Mouse (Mus musculus) bone marrow, adult 2 months (tissue): ENCODE measurements around the gene S100a6. TPM values are rescaled to one million over a fixed set of nuclear protein-coding genes. Genes with fewer than 3 reads are reported as not detected.

ENCODE experiments used
- H3K27ac ChIP-seq: fragments of 200-500 bp; 2 replicates; pipeline ENCODE4 v1.5.1; 2012; ENCODE audit warnings: low read depth, mild to moderate bottlenecking, control low read depth, inconsistent platforms, low read length; ENCODE audit not compliant: control insufficient read depth, poor library complexity, insufficient read depth
- H3K4me1 ChIP-seq: fragments of 200-500 bp; 2 replicates; pipeline ENCODE4 v1.6.1; 2011; ENCODE audit warnings: low read length; ENCODE audit not compliant: control insufficient read depth, insufficient read depth
- H3K4me3 ChIP-seq: fragments of 200-500 bp; replicated peaks from 2 replicates; pipeline ENCODE3; 2011; ENCODE audit warnings: mild to moderate bottlenecking, low read depth, low read length, control low read depth; ENCODE audit not compliant: control insufficient read depth
- CTCF ChIP-seq: fragments of 200-500 bp; IDR thresholded peaks from 2 replicates; pipeline ENCODE4 v1.5.1; 2011; ENCODE audit warnings: low read length, control low read depth; ENCODE audit not compliant: control insufficient read depth, insufficient read depth
- POLR2A ChIP-seq: fragments of 200-500 bp; IDR thresholded peaks from 2 replicates; pipeline ENCODE4 v1.6.1; 2011; ENCODE audit warnings: low read depth, mild to moderate bottlenecking, control low read depth, low read length, borderline replicate concordance; ENCODE audit not compliant: control insufficient read depth
- WGBS: fragments of 180-500 bp; shearing (Covaris S2); methylation state at CpG from one replicate; pipeline ENCODE4 v1.1.7; 2018; 5-methylcytosine and 5-hydroxymethylcytosine counted together
- polyA plus RNA-seq: library from polyadenylated mRNA; stranded (reverse); fragments of >200 nt; gene quantifications from 2 replicates; pipeline ENCODE4 v1.2.4, GENCODE M21; 2011; ENCODE audit warnings: low replicate concordance; ENCODE audit not compliant: missing spikeins, insufficient read depth, insufficient read length

Gene S100a6
- polyA plus RNA-seq, 1 experiment: 969 TPM

- TF ChIP-seq CTCF: no peak
- TF ChIP-seq POLR2A: no peak
- WGBS: 17% methylated on average over 3 of the region's 3 CpGs
- H3K4me3 ChIP-seq: no peak overlapping the region
Observed at GRCm38 (mm10) chr3:90605049-90605448, 7.6 kb upstream of the S100a6 start.

GRCm38 (mm10) chr3:90605736-90606135 lies 6.9 kb upstream of the S100a6 start:
- H3K4me1 ChIP-seq: peaks cover 6% of the 10 kb centered on the region
- H3K27ac ChIP-seq: no peak overlapping the region
- 71% methylated on average over 2 of the region's 2 CpGs for whole genome bisulfite sequencing
- TF ChIP-seq POLR2A: no peak
- TF ChIP-seq CTCF: no peak
- no peak overlapping the region for H3K4me3 ChIP-seq

More at GRCm38 (mm10) chr3:90605049-90605448, 7.6 kb upstream of the S100a6 start:
- no peak overlapping the region for H3K27ac ChIP-seq
- peaks cover 6% of the 10 kb centered on the region for H3K4me1 ChIP-seq

- TF ChIP-seq CTCF (no peak), POLR2A (no peak)
- Histone ChIP-seq H3K27ac (no peak overlapping the region), H3K4me1 (peaks cover 6% of the 10 kb centered on the region), H3K4me3 (no peak overlapping the region)
- 86% methylated on average over 6 of the region's 6 CpGs for WGBS
Observed at GRCm38 (mm10) chr3:90606185-90606584, 6.5 kb upstream of the S100a6 start.

GRCm38 (mm10) chr3:90607361-90607760 lies 5.3 kb upstream of the S100a6 start:
- H3K27ac ChIP-seq: no peak overlapping the region
- no peak overlapping the region for H3K4me3 ChIP-seq
- H3K4me1 ChIP-seq: peaks cover 6% of the 10 kb centered on the region
- 82% methylated on average over 3 of the region's 3 CpGs for WGBS
- TF ChIP-seq CTCF (no peak), POLR2A (no peak)

- H3K4me1 ChIP-seq: peaks cover 6% of the 10 kb centered on the region
Observed at GRCm38 (mm10) chr3:90608223-90608622, 4.5 kb upstream of the S100a6 start, which contains the start of gene S100a5. Gene S100a5 (plus strand): TSS chr3:90608523.

GRCm38 (mm10) chr3:90609102-90609501 lies 3.6 kb upstream of the S100a6 start:
- no peak for TF ChIP-seq POLR2A
- TF ChIP-seq CTCF: no peak
- Histone ChIP-seq H3K4me1 (peaks cover 4% of the 10 kb centered on the region), H3K27ac (no peak overlapping the region), H3K4me3 (no peak overlapping the region)

More at GRCm38 (mm10) chr3:90608223-90608622, 4.5 kb upstream of the S100a6 start, which contains the start of gene S100a5:
- Histone ChIP-seq H3K27ac (no peak within 1 kb of the TSS), H3K4me3 (no peak within 1 kb of the TSS)
- TF ChIP-seq POLR2A (no peak), CTCF (no peak)
- 52% methylated on average over 3 of the region's 3 CpGs for WGBS

- 84% methylated on average over 3 of the region's 3 CpGs for WGBS
- peak overlapping the region; percentile 72 for H3K27ac ChIP-seq
- no peak for TF ChIP-seq CTCF
- no peak for TF ChIP-seq POLR2A
Observed at GRCm38 (mm10) chr3:90611494-90611893, 1.2 kb upstream of the S100a6 start.

GRCm38 (mm10) chr3:90612061-90612460 lies 621 bp upstream of the S100a6 start:
- TF ChIP-seq CTCF (no peak), POLR2A (no peak)
- Histone ChIP-seq H3K4me1 (peaks cover 5% of the 10 kb centered on the region), H3K27ac (peak overlapping the region; percentile 72), H3K4me3 (no peak overlapping the region)
- 16% methylated on average over 4 of the region's 4 CpGs for WGBS

More at GRCm38 (mm10) chr3:90611494-90611893, 1.2 kb upstream of the S100a6 start:
- no peak overlapping the region for H3K4me3 ChIP-seq
- H3K4me1 ChIP-seq: peaks cover 5% of the 10 kb centered on the region
